Mouse (Mus musculus) inflammation-experienced regulatory T-cells, adult 6 months (primary cell): ENCODE data around the gene Tnfrsf11a. TPM values are rescaled to one million over a fixed set of nuclear protein-coding genes. Genes with fewer than 3 reads are reported as not detected.

Experiments
- ATAC-seq: one replicate; pipeline ENCODE4 v1.8.0; 2017
- polyA plus RNA-seq, 3 experiments: library from polyadenylated mRNA; unstranded; fragments of 100-300 nt; shearing (Covaris generic); gene quantifications; one replicate each; pipeline ENCODE4 v1.2.1; 2017

Tnfrsf11a gene
- polyA plus RNA-seq, 3 experiments from 2014 or later = not detected

- ATAC-seq = no peak
These were observed 52.3 kb downstream of the Tnfrsf11a start for GRCm38 (mm10) chr1:105832784-105833183.

- ATAC-seq = no peak
These were observed 62.4 kb downstream of the Tnfrsf11a start for GRCm38 (mm10) chr1:105842950-105843349.

GRCm38 (mm10) chr1:105843386-105843785 is 62.9 kb downstream of the Tnfrsf11a start:
- no peak for ATAC-seq

- ATAC-seq = no peak
These were observed 63.3 kb downstream of the Tnfrsf11a start for GRCm38 (mm10) chr1:105843856-105844255.

- ATAC-seq = no peak
These were observed 64.0 kb downstream of the Tnfrsf11a start for GRCm38 (mm10) chr1:105844341-105845006.

- no peak for ATAC-seq
These were observed 65.9 kb downstream of the Tnfrsf11a start for GRCm38 (mm10) chr1:105846431-105846830.

GRCm38 (mm10) chr1:105848806-105849205 is 68.3 kb downstream of the Tnfrsf11a start:
- ATAC-seq = no peak

- ATAC-seq = no peak
These were observed 70.8 kb downstream of the Tnfrsf11a start for GRCm38 (mm10) chr1:105851341-105851740.

GRCm38 (mm10) chr1:105859740-105860139 is 79.2 kb downstream of the Tnfrsf11a start:
- ATAC-seq = no peak

- no peak for ATAC-seq
These were observed 96.1 kb downstream of the Tnfrsf11a start for GRCm38 (mm10) chr1:105876589-105876988.

GRCm38 (mm10) chr1:105877808-105878207 is 97.3 kb downstream of the Tnfrsf11a start:
- no peak for ATAC-seq

GRCm38 (mm10) chr1:105878416-105878815 is 97.9 kb downstream of the Tnfrsf11a start:
- ATAC-seq = no peak

GRCm38 (mm10) chr1:105880555-105881304 is 100.2 kb downstream of the Tnfrsf11a start:
- no peak for ATAC-seq

GRCm38 (mm10) chr1:105881466-105881865 is 100.9 kb downstream of the Tnfrsf11a start:
- no peak for ATAC-seq

- ATAC-seq = no peak
These were observed 103.0 kb downstream of the Tnfrsf11a start for GRCm38 (mm10) chr1:105883498-105883897.

GRCm38 (mm10) chr1:105885101-105885500 is 104.6 kb downstream of the Tnfrsf11a start:
- no peak for ATAC-seq

- ATAC-seq = no peak
These were observed 105.1 kb downstream of the Tnfrsf11a start for GRCm38 (mm10) chr1:105885575-105885974.

GRCm38 (mm10) chr1:105886358-105886757 is 105.8 kb downstream of the Tnfrsf11a start:
- no peak for ATAC-seq

GRCm38 (mm10) chr1:105891032-105891725 is 110.7 kb downstream of the Tnfrsf11a start:
- peak; percentile 85 for ATAC-seq

- ATAC-seq = no peak
These were observed 114.5 kb downstream of the Tnfrsf11a start for GRCm38 (mm10) chr1:105895019-105895418.
